Mouse (Mus musculus): ENCODE measurements around the gene Tedc2.

Gene Tedc2

DNA sequence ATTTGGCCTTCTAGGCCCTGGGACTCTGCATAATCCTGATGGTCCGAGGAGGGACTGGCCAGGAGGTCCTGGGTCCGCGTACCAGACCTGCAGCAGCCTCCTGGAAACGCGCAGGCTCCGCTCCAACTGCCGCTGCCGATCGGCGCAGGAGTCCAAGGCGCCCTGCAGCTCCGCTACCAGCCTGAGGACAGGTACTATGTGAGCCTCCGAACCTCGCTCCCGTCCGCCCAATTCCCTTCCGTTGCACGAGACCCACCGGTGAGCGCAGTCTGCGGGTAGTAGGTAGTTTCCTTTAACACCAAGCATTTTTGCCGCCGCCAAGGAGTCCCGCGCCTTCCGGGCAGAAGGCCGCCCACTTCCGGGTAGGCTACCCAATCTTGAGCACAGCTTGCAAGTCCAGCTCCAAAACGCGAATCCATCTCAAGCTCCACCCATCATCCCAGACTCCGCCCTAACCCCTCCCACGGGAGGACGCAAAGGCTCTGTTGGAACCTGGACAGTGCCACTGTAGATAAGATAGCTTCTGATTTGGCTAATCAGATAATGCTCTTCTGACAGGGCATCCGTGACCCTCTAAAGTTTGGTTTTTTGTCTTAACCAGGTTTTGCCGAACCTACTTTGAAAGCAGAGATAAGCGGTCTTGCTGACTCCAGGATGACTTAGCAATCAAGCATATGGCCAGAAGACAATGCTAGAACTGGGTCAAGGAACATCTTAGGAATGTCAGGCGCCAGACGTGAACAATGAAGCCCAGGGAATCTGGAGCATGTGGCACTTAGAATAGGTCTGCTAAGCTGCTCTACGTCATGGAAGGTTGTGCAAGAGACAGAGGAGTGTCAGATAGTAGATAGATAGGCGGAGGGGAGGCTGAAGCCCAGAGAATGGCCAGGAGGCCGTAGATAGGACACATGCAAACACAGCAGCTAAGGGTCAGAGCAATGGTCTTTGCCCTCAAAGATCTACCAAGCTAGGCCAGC lies at the start of gene Tedc2:
Gene Tedc2 (minus strand): TSS at position 417 of the 977 bp plus-strand sequence.
- peak; percentile 91 for DNase-seq (ENCODE audit: low spot score)

GRCm38 (mm10) chr17:24267133-24267532 lies 46.5 kb upstream of the Tedc2 start:
- no peak for DNase-seq (ENCODE audit: low spot score)

GRCm38 (mm10) chr17:24264766-24265165 lies 44.1 kb upstream of the Tedc2 start:
- DNase-seq (ENCODE audit: low spot score), result no peak

GRCm38 (mm10) chr17:24260516-24260915 lies 39.9 kb upstream of the Tedc2 start:
- no peak for DNase-seq (ENCODE audit: low spot score)

GRCm38 (mm10) chr17:24259702-24260101 lies 39.1 kb upstream of the Tedc2 start:
- no peak for DNase-seq (ENCODE audit: low spot score)

GRCm38 (mm10) chr17:24258981-24259380 lies 38.3 kb upstream of the Tedc2 start:
- no peak for DNase-seq (ENCODE audit: low spot score)

DNA sequence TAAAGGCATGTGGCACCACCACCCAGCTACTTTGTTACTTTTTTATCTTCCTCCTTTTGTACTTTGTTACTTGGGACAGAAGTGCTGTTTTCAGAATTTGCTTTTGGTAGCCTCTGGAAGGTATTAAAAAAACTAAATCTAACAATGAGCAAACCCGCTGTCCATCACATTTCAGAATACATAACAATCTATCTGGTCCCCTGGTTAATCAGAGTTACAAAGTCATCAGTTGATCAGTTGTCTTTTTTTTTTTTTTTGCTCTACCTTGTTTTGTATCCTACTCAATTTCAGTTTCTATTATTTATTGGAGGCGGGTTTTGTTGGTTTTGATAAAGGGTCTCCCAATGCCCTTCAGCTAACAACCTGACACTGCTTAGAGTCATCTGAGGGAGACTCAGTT lies 31.7 kb upstream of the Tedc2 start:
- DNase-seq (ENCODE audit: low spot score), result no peak

DNA sequence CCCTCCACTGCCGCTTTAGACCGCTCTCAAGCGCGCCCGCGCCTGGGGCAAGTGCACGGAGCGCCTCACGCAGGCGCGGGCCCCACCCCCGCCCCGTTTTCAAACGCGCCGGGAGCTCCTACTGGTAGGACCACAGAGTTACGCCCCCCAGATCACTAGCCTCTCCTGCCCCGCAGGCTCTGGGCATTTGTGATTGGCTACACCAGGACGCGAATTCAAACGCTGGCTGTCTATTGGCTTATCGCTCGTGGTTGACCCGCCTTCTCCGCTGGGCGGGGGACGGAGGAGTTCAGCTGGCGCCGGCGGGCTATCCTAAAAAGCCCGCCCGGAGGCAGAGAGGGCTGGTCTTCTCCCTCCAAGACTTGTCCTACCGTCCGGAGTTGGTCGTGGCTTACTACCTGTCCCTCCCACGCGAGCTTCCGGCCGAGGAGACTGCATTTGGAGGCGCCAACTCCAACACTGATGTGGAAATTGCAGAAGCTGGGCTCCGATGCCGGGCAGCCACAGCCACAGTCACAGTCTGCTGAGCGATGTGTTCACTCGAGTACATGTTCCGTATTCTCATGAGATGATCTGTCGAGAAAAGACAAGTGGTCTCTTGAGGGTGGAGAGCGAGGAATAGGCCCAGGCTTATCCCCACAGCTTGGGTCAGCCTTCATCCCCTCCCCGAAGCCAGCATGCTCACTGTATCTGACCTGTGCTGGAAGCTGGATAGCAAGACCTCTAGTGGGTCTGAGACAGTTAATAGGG lies 30.8 kb upstream of the Tedc2 start, which contains the start of gene Ccnf:
Gene Ccnf (minus strand): TSS at position 165 of the 750 bp plus-strand sequence.
- DNase-seq (ENCODE audit: low spot score), result peak; percentile 96

DNA sequence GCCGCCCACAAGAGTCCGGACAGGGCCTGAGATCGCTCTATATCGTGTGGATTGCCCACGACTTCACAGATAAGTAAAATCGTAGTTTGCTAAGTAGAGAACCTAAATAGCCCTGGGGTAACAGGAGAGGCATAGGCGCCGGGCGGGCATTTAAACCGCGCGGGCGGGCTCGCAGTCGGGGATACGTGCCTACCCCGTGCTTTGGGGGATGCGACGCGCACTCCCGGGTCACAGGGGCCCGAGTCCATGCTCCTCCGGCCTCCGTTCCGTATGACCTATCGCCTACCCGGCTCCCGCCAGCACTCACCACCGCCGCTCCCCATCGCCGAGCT lies 30.3 kb upstream of the Tedc2 start:
- DNase-seq (ENCODE audit: low spot score), result no peak

- no peak for DNase-seq (ENCODE audit: low spot score)
These were observed 28.0 kb upstream of the Tedc2 start for GRCm38 (mm10) chr17:24248641-24249040.

- DNase-seq (ENCODE audit: low spot score), result no peak
These were observed 23.4 kb upstream of the Tedc2 start for GRCm38 (mm10) chr17:24244061-24244460.

DNA sequence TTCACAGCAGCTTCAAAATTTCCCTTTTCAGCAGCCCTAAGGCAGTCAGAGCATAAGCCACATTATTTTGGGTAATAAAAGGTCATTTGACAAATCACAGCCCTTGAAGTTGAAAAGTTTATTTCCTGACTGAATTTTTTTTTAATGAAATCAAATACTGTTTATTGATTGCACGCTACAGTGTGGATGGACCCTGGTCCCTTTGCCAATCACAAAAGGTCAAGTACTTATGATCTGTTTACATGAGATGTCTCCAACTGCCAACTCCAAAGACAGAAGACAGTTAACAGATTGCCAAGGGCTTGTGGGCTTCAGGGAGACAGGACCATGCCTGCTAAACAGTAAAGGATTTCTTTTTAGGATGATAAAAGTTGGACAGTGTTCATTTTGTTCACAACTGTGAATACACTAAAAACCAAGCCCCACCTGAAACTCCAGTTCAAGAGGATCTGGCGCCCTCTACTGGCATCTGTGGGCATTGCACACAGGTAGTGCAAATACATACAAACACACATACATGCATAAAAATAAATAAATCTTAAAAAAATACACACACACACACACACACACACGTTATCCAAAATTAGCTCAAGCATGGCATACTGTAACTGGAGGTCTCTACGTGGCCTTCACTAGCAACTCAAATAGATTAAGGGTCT lies 22.8 kb upstream of the Tedc2 start:
- DNase-seq (ENCODE audit: low spot score), result no peak

GRCm38 (mm10) chr17:24236921-24237320 lies 16.3 kb upstream of the Tedc2 start:
- no peak for DNase-seq (ENCODE audit: low spot score)

DNA sequence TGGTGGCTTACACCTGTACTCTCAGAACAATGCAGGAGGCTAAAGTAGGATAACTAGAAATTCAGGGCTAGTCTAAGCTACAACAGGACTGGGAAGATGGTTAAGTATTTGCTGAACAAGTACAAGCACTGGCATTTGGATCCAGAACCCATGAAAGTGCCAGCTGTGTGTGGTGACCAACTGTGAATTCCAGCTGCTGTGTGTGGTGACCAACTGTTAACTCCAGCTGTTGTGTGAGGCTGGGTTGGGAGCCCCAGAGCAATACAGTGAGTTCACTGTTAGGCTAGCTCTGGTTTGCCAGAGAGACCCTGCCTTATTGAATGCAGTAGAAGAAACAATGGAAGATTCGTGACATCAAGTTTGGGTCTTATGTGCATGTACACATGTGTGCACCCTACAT lies 15.8 kb upstream of the Tedc2 start:
- DNase-seq (ENCODE audit: low spot score), result no peak

DNA sequence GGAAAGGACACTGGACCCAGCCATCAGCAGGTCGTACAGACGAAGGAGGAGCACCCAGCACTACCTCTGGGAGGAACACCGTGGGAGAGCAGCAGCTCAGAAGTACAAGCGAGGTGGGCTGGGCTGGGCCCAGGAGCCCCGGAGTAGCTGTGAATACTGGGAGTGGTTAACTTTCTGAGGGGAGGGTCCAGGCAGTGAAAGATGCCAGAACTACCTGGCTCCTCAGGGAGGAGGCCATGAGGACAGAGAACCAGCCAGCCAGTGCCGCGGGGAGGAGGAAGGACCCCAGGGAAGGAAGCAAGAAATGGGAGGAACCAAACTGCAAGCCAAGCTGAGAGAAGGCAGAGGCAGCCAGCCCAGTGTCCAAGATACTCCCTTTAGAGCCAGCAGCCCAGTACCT lies 7.3 kb upstream of the Tedc2 start:
- no peak for DNase-seq (ENCODE audit: low spot score)

GRCm38 (mm10) chr17:24226721-24227120 lies 6.1 kb upstream of the Tedc2 start:
- no peak for DNase-seq (ENCODE audit: low spot score)

- DNase-seq (ENCODE audit: low spot score), result no peak
These were observed 5.2 kb upstream of the Tedc2 start for GRCm38 (mm10) chr17:24225851-24226250.

GRCm38 (mm10) chr17:24224741-24225140 lies 4.1 kb upstream of the Tedc2 start:
- DNase-seq (ENCODE audit: low spot score), result no peak

DNA sequence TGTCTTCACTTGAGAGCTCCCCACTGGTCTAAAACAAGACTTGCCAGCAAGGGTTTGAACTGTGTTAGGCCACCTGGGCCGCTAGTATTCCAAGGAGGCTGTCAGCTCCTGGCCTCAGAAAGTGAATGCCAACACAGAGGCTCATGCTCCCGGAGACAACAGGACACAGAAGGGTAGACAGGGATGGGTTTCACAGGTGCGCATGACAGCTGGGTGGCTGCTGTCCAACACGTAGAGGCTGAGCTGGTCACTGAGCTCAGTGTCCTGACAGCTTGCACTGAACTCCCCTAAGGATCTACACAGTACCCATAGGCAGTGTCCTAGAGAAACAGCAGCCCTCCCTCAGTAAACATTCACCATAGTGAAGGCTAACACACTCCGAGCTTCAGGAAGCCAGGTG lies 2.9 kb upstream of the Tedc2 start:
- DNase-seq (ENCODE audit: low spot score), result no peak

DNA sequence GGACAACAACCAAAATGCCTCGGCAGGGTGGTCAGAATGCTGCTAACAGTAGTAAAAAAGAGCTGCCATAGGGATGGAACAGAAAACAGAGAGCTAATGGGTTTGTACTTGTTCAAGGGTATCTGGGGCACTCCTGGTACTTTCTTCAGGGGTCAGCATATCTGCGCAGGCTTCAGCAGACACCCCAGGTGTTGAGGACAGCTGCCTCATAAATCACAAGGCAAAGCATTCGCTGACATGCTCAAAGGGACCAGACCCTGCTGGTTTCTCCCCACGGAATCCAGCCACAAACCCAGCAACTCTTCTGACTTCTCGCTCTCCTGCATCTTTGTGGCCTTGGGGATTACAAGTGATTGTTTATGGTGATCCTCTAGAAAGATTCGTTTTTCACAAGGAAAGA lies 2.0 kb upstream of the Tedc2 start:
- DNase-seq (ENCODE audit: low spot score), result no peak

- DNase-seq (ENCODE audit: low spot score), result no peak
These were observed 3.8 kb downstream of the Tedc2 start for GRCm38 (mm10) chr17:24216836-24217235.

GRCm38 (mm10) chr17:24213186-24213585 lies 7.5 kb downstream of the Tedc2 start:
- DNase-seq (ENCODE audit: low spot score), result no peak

Measured in ovary, adult 18-20 months (tissue).